Mouse (Mus musculus): ENCODE results near the gene Caprin1. TPM values are rescaled to one million over a fixed set of nuclear protein-coding genes. Genes with fewer than 3 reads are reported as not detected.

Gene Caprin1
- polyA plus RNA-seq (2021) = 269 TPM

GRCm38 (mm10) chr2:103797491-103798009, at the start of gene Caprin1:
Caprin1 (minus strand) TSS chr2:103797649.
- in situ Hi-C loops (cut with MboI; ENCODE audit: low pct_unique_long_range_greater_than_20kb) = no loop called here
- ChIA-PET CTCF (no interaction called here), POLR2A (no interaction called here)
- ATAC-seq (peak; percentile 83), DNase-seq (ENCODE audit: low read depth, low spot score) (peak; percentile 73)
- no peak for TF ChIP-seq CTCF (IDR thresholded peaks at IDR 0.05)
- no peaks in the 10 kb centered on the region for H3K27me3 ChIP-seq

GRCm38 (mm10) chr2:103846875-103847274, 49.4 kb upstream of the Caprin1 start:
- ATAC-seq (no peak), DNase-seq (ENCODE audit: low read depth, low spot score) (no peak)
- in situ Hi-C loops (cut with MboI; ENCODE audit: low pct_unique_long_range_greater_than_20kb) = no loop called here
- no peaks in the 10 kb centered on the region for H3K27me3 ChIP-seq
- ChIA-PET POLR2A (no interaction called here), CTCF (no interaction called here)
- no peak for TF ChIP-seq CTCF (IDR thresholded peaks at IDR 0.05)

GRCm38 (mm10) chr2:103846271-103846670, 48.8 kb upstream of the Caprin1 start:
- no peak for ATAC-seq
- H3K27me3 ChIP-seq = no peaks in the 10 kb centered on the region
- no peak for TF ChIP-seq CTCF (IDR thresholded peaks at IDR 0.05)
- in situ Hi-C loops (cut with MboI; ENCODE audit: low pct_unique_long_range_greater_than_20kb) = no loop called here
- CTCF ChIA-PET = interaction anchor here (1.0 kb wide), 1 partner anchor 11 kb away, joined by 3 read pairs; no protein-coding TSS in a partner anchor
- DNase-seq (ENCODE audit: low read depth, low spot score) = no peak
- POLR2A ChIA-PET = no interaction called here

DNA sequence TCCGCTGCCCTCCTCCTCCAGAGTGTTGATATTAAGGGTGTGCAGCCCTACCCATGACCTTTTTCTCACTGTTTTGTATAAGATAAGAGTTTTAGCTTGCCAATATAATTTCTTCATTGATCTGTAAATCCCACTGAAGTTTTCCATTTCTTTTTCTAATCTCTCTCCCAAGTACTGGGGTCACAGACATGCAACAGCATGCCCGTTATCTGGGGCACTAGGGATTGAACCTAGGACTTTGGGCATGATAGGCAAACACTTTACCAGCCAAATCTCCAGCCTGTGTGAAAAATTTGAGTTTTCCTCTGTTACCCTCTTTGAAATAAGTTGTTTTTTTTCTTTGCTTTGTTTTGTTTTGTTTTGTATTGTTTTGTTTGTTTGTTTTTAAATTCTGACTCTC, 46.6 kb upstream of the Caprin1 start:
- CTCF ChIA-PET = no interaction called here
- POLR2A ChIA-PET = no interaction called here
- DNase-seq (ENCODE audit: low read depth, low spot score) (no peak), ATAC-seq (no peak)
- no peaks in the 10 kb centered on the region for H3K27me3 ChIP-seq
- TF ChIP-seq CTCF (IDR thresholded peaks at IDR 0.05) = no peak
- in situ Hi-C loops (cut with MboI; ENCODE audit: low pct_unique_long_range_greater_than_20kb) = no loop called here

- ChIA-PET CTCF (no interaction called here), POLR2A (no interaction called here)
- in situ Hi-C loops (cut with MboI; ENCODE audit: low pct_unique_long_range_greater_than_20kb) = no loop called here
Measured at GRCm38 (mm10) chr2:103843321-103843720, 45.9 kb upstream of the Caprin1 start.

DNA sequence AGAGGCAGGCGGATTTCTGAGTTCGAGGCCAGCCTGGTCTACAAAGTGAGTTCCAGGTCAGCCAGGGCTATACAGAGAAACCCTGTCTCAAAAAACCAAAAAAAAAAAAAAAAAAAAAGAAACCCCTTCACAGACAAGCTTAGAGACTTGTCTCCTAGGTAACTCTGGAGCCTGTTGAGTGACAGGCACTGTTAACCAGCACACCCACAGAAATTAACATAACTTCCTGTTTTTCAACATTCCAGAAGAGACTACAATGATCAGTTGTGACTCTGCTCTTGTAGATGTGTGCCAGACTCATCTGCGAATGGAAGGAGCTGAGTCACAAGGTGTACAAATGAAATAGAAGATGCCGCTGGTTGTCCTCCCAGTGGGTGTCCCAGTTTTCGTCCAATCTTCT, 44.9 kb upstream of the Caprin1 start:
- DNase-seq (ENCODE audit: low read depth, low spot score) (no peak), ATAC-seq (no peak)
- no peaks in the 10 kb centered on the region for H3K27me3 ChIP-seq
- CTCF ChIA-PET = interaction anchor here (1.3 kb wide), 1 partner anchor 26 kb away, joined by 3 read pairs; no protein-coding TSS in a partner anchor
- TF ChIP-seq CTCF (IDR thresholded peaks at IDR 0.05) = no peak
- POLR2A ChIA-PET = interaction anchor here (0.7 kb wide), 1 partner anchor 416 kb away, joined by 3 read pairs; no protein-coding TSS in a partner anchor
- in situ Hi-C loops (cut with MboI; ENCODE audit: low pct_unique_long_range_greater_than_20kb) = no loop called here

More at GRCm38 (mm10) chr2:103843321-103843720, 45.9 kb upstream of the Caprin1 start:
- DNase-seq (ENCODE audit: low read depth, low spot score) (no peak), ATAC-seq (no peak)
- TF ChIP-seq CTCF (IDR thresholded peaks at IDR 0.05) = no peak
- no peaks in the 10 kb centered on the region for H3K27me3 ChIP-seq

- in situ Hi-C loops (cut with MboI; ENCODE audit: low pct_unique_long_range_greater_than_20kb) = no loop called here
- no peaks in the 10 kb centered on the region for H3K27me3 ChIP-seq
- ChIA-PET CTCF (no interaction called here), POLR2A (no interaction called here)
- no peak for DNase-seq (ENCODE audit: low read depth, low spot score)
- no peak for ATAC-seq
- TF ChIP-seq CTCF (IDR thresholded peaks at IDR 0.05) = peak; percentile 31
Measured at GRCm38 (mm10) chr2:103838483-103838882, 41.0 kb upstream of the Caprin1 start.

GRCm38 (mm10) chr2:103837166-103837565, 39.7 kb upstream of the Caprin1 start:
- no peaks in the 10 kb centered on the region for H3K27me3 ChIP-seq
- DNase-seq (ENCODE audit: low read depth, low spot score) (no peak), ATAC-seq (no peak)
- no peak for TF ChIP-seq CTCF (IDR thresholded peaks at IDR 0.05)
- in situ Hi-C loops (cut with MboI; ENCODE audit: low pct_unique_long_range_greater_than_20kb) = no loop called here
- POLR2A ChIA-PET = interaction anchor here (0.6 kb wide), 1 partner anchor 11 kb away, joined by 3 read pairs; no protein-coding TSS in a partner anchor
- CTCF ChIA-PET = no interaction called here

GRCm38 (mm10) chr2:103835614-103836395, 38.4 kb upstream of the Caprin1 start:
- in situ Hi-C loops (cut with MboI; ENCODE audit: low pct_unique_long_range_greater_than_20kb) = no loop called here
- POLR2A ChIA-PET = no interaction called here

DNA sequence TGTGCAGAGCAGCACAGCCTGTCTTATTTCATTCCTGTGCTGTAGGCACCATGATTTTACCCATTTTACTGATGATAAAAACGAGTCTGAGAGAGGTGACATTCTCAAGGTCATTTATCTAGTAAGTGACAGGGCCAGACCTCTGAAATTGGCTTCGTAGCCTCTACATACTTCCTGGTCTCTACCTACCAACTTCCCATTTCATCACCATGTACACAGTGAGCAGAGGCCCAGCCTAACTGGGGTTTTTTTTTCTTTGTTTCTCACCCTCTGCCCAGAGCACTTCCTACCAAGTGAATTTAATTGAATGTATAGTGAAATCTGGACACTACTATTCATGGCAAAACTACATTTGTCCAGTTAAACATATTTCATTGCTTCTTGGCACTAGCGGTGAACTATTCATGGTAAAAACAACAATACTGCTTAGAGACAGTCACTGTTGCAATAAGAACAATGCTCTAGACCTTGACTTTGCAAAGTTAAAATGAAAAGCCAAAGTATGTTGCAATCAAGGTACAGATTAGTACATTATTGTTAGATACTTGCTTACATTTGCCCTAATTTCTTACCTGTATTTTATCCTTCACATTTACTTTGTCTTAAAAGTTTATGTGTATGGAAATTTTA, 36.5 kb upstream of the Caprin1 start:
- in situ Hi-C loops (cut with MboI; ENCODE audit: low pct_unique_long_range_greater_than_20kb) = no loop called here
- ChIA-PET POLR2A (no interaction called here), CTCF (no interaction called here)
- DNase-seq (ENCODE audit: low read depth, low spot score) (no peak), ATAC-seq (no peak)
- peaks cover 5% of the 10 kb centered on the region for H3K27me3 ChIP-seq
- no peak for TF ChIP-seq CTCF (IDR thresholded peaks at IDR 0.05)

More at GRCm38 (mm10) chr2:103835614-103836395, 38.4 kb upstream of the Caprin1 start:
- no peak for DNase-seq (ENCODE audit: low read depth, low spot score)
- peaks cover 4% of the 10 kb centered on the region for H3K27me3 ChIP-seq
- no peak for TF ChIP-seq CTCF (IDR thresholded peaks at IDR 0.05)
- CTCF ChIA-PET = interaction anchor here (0.9 kb wide), 1 partner anchor 10 kb away, joined by 3 read pairs; no protein-coding TSS in a partner anchor
- no peak for ATAC-seq

GRCm38 (mm10) chr2:103832899-103833298, 35.5 kb upstream of the Caprin1 start:
- TF ChIP-seq CTCF (IDR thresholded peaks at IDR 0.05) = no peak
- ChIA-PET POLR2A (no interaction called here), CTCF (no interaction called here)
- peaks cover 10% of the 10 kb centered on the region for H3K27me3 ChIP-seq
- ATAC-seq (no peak), DNase-seq (ENCODE audit: low read depth, low spot score) (no peak)
- in situ Hi-C loops (cut with MboI; ENCODE audit: low pct_unique_long_range_greater_than_20kb) = no loop called here

Measured in Patski (cell line).